Mouse (Mus musculus) kidney, postnatal 14 days (tissue): ENCODE data around the gene Naa38.

ENCODE experiments used
- DNase-seq: peaks from one replicate; pipeline ENCODE4 v3.0.0; 2022; ENCODE audit warnings: mixed read lengths

The Naa38 gene

DNA sequence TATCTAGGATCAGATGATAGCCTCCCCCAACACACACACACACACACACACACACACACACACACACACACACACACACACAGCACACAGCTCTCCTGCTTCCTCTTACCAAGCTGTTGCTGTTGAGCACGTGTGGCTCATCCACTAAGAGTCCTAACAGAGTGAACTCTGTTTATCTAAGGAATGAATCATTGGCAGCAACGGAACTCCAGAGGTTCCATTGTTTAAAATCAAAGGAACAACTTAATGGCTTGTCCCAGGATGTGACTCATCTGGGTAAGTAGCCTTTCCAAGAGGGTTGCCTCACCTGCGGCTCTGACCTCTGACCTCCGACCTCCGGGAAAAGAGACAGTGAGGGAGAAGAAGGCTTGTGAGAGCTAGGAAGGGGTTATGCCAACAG is 48.0 kb downstream of the Naa38 start:
- peak; percentile 33 for DNase-seq
